Mouse (Mus musculus): ENCODE results near the gene Uckl1. TPM values are rescaled to one million over a fixed set of nuclear protein-coding genes. Genes with fewer than 3 reads are reported as not detected.
A peak's percentile ranks its signal among the peaks of the same experiment; 100 is the strongest.

Uckl1 gene
- polyA plus RNA-seq, 1 experiment from 2014 or later = 82.5 TPM

- no peaks in the 10 kb centered on the region for H3K9me3 ChIP-seq
- H3K4me1 ChIP-seq (replicated peaks) = peaks cover 50% of the 10 kb centered on the region
- H3K27ac ChIP-seq = no peak overlapping the region
- peak overlapping the region; percentile 75 for H3K4me2 ChIP-seq (replicated peaks)
- peak overlapping the region; percentile 54 for H3K4me3 ChIP-seq (replicated peaks)
- ATAC-seq = no peak
- peaks cover 16% of the 10 kb centered on the region for H3K36me3 ChIP-seq
- no peaks in the 10 kb centered on the region for H3K27me3 ChIP-seq
- 69% methylated on average over 7 of the region's 7 CpGs for WGBS
- H3K9ac ChIP-seq (replicated peaks) = 0 out of 2 replicates have a peak overlapping the region, but pooled peaks have one; percentile 25
These were observed 12.8 kb upstream of the Uckl1 start for GRCm38 (mm10) chr2:181597378-181598061.

DNA sequence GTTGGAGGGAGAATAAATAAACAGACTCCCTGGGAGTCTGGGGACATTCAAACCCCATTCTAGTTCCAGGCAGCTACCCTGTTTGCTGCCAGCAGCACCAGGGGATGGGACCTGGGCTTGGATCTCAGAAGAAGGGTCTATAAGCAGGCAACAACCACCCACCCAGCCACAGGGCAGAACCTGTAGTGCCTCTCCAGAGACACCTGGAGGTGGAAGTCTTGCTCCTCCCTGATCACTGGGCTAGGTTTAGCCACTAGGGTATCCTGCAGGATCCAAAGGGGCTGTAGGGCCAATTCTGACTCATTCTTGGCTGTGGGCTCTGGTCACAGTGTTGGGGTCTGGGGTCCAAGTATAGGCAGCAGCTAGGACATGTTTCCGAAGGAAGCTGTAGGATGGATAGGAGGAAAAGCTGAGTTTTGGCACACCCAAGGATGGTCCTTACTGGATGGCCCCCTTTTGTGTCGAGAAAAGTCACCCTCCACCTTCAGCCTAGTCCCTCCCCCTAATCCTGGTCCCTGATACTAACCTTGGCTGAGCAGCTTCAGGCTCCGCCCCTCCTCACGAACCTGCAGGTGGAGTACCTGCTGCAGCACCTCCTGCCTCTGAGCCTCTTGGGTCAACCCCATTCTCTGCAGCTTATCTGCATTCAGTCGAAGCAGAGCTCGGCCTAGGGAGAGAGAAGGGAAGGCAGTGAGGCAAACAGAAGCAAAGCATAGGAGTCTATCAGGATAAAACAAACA is 11.7 kb upstream of the Uckl1 start:
- no peak overlapping the region for H3K9ac ChIP-seq (replicated peaks)
- 62% methylated on average over 6 of the region's 6 CpGs for WGBS
- ATAC-seq = no peak

DNA sequence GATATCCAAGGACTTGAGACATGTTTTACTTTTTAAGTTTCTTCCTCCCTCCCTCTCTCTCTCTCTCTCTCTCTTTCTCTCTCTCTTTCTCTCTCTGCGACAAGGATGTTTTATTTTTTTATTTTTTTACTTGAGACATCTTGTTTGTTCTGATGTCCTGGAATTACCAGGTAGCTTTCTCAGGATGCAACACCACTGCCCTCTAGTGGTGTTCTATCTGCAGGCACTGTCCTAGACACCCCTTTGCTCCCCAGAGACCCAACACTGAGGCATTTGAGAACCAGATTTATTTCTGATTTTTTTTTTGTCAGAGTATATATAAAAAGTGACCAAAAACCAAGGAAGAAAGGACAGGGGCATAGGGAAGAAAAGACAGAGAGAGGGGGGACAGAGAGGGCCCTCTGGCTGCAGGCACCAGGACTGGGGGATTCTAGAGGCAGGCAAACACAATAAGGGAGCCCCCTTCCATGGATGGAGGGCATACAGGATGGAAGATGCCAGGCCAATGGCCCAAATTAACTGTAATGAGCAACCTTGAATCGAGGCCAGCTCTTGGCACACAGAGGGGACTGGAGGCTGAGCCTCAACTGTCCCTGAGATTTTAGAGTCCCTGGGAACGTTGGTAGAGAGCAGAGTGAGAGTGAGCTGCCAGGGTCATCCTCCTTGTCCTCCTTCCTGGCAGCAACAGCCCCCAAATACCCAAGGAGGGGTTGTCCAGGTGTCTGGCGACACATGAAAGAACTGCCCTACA is 10.4 kb upstream of the Uckl1 start:
- WGBS = 79% methylated on average over 4 of the region's 4 CpGs
- H3K4me3 ChIP-seq (replicated peaks) = no peak overlapping the region
- H3K27ac ChIP-seq = no peak overlapping the region
- H3K9me3 ChIP-seq = no peaks in the 10 kb centered on the region
- peaks cover 51% of the 10 kb centered on the region for H3K4me1 ChIP-seq (replicated peaks)
- H3K27me3 ChIP-seq = no peaks in the 10 kb centered on the region
- no peak for ATAC-seq
- H3K4me2 ChIP-seq (replicated peaks) = no peak overlapping the region
- H3K9ac ChIP-seq (replicated peaks) = no peak overlapping the region
- peaks cover 23% of the 10 kb centered on the region for H3K36me3 ChIP-seq

More for the DNA sequence above, 11.7 kb upstream of the Uckl1 start:
- no peaks in the 10 kb centered on the region for H3K27me3 ChIP-seq
- peaks cover 16% of the 10 kb centered on the region for H3K36me3 ChIP-seq
- no peak overlapping the region for H3K4me3 ChIP-seq (replicated peaks)
- H3K27ac ChIP-seq = no peak overlapping the region
- H3K9me3 ChIP-seq = no peaks in the 10 kb centered on the region
- peaks cover 45% of the 10 kb centered on the region for H3K4me1 ChIP-seq (replicated peaks)
- no peak overlapping the region for H3K4me2 ChIP-seq (replicated peaks)

- H3K4me1 ChIP-seq (replicated peaks) = peaks cover 47% of the 10 kb centered on the region
- H3K9ac ChIP-seq (replicated peaks) = no peak overlapping the region
- ATAC-seq = no peak
- H3K4me3 ChIP-seq (replicated peaks) = no peak overlapping the region
- H3K4me2 ChIP-seq (replicated peaks) = no peak overlapping the region
- peaks cover 35% of the 10 kb centered on the region for H3K36me3 ChIP-seq
- H3K27me3 ChIP-seq = no peaks in the 10 kb centered on the region
- H3K9me3 ChIP-seq = no peaks in the 10 kb centered on the region
- no peak overlapping the region for H3K27ac ChIP-seq
These were observed 9.2 kb upstream of the Uckl1 start for GRCm38 (mm10) chr2:181593937-181594336.

GRCm38 (mm10) chr2:181593042-181593421 is 8.3 kb upstream of the Uckl1 start:
- no peaks in the 10 kb centered on the region for H3K27me3 ChIP-seq
- peak; percentile 25 for ATAC-seq
- H3K36me3 ChIP-seq = peaks cover 44% of the 10 kb centered on the region
- peak overlapping the region; percentile 98 for H3K4me3 ChIP-seq (replicated peaks)
- H3K27ac ChIP-seq = peak overlapping the region; percentile 89
- peak overlapping the region; percentile 89 for H3K4me2 ChIP-seq (replicated peaks)
- no peaks in the 10 kb centered on the region for H3K9me3 ChIP-seq
- peak overlapping the region; percentile 95 for H3K9ac ChIP-seq (replicated peaks)
- H3K4me1 ChIP-seq (replicated peaks) = peaks cover 42% of the 10 kb centered on the region
- WGBS = 12% methylated on average over 6 of the region's 6 CpGs

DNA sequence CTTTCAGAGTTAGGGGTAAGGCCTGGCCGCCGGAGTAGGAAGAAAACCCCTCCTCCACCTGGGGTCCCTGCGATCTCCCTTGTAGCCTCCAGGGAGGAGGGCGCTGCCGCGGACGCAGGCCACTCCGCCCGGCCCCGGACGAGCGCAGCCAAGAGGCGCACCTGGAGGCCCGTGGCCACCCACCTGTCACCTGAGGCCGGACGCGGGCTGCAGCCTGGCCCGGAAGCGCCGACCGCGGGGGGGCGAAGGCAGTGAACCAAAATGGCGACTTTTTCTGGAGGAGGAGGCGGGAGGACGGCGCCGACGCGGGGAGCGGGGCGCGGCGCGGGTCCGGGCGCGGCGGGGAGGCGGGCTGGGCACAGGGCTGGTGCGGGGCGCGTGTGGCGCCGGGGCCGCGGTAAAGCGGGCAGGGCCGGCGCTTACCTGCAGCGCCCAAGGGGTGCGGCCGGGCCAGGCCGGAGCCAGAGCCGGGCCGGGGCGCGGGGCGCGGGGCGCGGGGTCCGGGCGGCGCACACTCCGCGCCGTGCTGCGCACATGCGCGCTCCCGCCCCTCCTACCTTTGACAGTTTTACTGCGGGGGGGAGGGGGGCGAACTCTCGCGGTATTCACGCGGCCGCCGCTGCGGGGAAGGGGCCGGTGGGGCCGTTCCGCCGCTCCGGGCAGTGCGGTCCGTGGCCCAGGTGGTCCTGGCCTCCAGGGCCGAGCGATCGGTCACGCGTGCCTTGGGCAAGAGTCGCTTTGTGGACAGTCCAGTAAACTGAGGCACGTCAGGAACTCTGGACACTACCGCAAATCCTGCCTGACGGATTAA is 7.7 kb upstream of the Uckl1 start, which contains the start of gene Zfp512b:
Gene Zfp512b (minus strand): TSS at position 573 of the 811 bp plus-strand sequence.
- H3K27ac ChIP-seq = peak within 1 kb of the TSS; percentile 89
- no peaks in the 10 kb centered on the region for H3K9me3 ChIP-seq
- H3K36me3 ChIP-seq = peaks cover 50% of the 10 kb centered on the region
- no peaks in the 10 kb centered on the region for H3K27me3 ChIP-seq
- ATAC-seq = peak; percentile 87
- WGBS = under 1% methylated on average over 74 of the region's 97 CpGs
- peaks cover 37% of the 10 kb centered on the region for H3K4me1 ChIP-seq (replicated peaks)
- peak within 1 kb of the TSS; percentile 98 for H3K4me3 ChIP-seq (replicated peaks)
- H3K9ac ChIP-seq (replicated peaks) = peak within 1 kb of the TSS; percentile 95
- peak within 1 kb of the TSS; percentile 89 for H3K4me2 ChIP-seq (replicated peaks)

DNA sequence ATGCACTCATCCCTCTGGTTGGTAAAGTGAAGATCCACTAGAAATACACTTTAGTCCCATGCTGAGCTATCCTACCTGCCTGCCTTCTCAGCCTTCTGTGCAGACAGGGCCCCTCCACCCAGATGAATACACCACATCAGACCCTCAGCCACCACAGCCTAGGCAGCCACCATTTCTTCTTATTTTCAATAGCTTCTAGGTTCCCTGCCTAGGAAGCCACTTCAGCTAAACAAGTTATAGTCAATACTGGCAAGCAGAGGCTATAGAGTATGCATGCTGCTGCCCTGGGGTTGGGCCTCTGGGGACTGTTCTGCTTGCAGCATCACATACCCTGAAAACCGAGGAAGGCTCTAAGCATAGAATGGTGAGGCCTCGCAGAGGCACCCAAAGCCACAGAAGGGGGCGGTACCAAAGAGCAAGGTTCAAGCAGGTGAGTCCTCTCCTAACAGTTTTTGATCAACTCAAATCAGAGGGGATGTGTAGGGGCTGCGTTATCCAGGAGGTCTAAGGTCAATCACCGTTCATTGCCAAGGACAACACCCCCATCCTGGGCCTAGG is 6.9 kb upstream of the Uckl1 start, which contains the start of gene Prpf6:
Gene Prpf6 (plus strand): TSS at position 341 of the 558 bp plus-strand sequence.
- peak within 1 kb of the TSS; percentile 98 for H3K4me3 ChIP-seq (replicated peaks)
- no peak; the same call in 1 of the 2 replicates for ATAC-seq
- H3K36me3 ChIP-seq = peaks cover 56% of the 10 kb centered on the region
- H3K4me1 ChIP-seq (replicated peaks) = peaks cover 32% of the 10 kb centered on the region
- H3K27ac ChIP-seq = peak within 1 kb of the TSS; percentile 89
- no peaks in the 10 kb centered on the region for H3K9me3 ChIP-seq
- H3K9ac ChIP-seq (replicated peaks) = peak within 1 kb of the TSS; percentile 95
- H3K27me3 ChIP-seq = no peaks in the 10 kb centered on the region
- 11% methylated on average over 5 of the region's 5 CpGs for WGBS
- H3K4me2 ChIP-seq (replicated peaks) = peak within 1 kb of the TSS; percentile 89

DNA sequence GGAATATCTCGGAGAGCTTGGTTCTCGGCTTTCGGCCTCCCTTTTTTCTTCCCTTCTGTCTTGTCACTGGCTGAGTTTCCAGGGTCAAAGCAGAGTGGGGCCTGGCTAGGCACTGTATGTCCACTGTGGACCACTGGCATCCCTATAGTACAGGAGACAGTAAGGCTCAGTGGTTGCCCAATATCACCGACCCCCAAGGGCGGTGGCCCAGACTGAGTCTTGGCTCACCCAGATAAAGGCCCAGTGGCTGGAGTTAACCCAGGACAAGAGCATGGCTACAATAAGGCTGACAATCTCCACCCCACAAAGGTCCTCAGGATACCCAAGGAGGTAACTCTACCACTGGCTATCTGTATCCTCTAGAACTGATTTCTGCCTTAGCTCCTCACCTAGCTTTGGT is 5.8 kb upstream of the Uckl1 start:
- peaks cover 32% of the 10 kb centered on the region for H3K4me1 ChIP-seq (replicated peaks)
- WGBS = 95% methylated on average over 5 of the region's 5 CpGs
- H3K27ac ChIP-seq = no peak overlapping the region
- no peak for ATAC-seq
- no peaks in the 10 kb centered on the region for H3K27me3 ChIP-seq
- H3K4me3 ChIP-seq (replicated peaks) = peak overlapping the region; percentile 98; the same call in 1 of the 2 replicates
- H3K36me3 ChIP-seq = peaks cover 56% of the 10 kb centered on the region
- H3K9ac ChIP-seq (replicated peaks) = peak overlapping the region; percentile 95; the same call in 1 of the 2 replicates
- peak overlapping the region; percentile 89; the same call in 1 of the 2 replicates for H3K4me2 ChIP-seq (replicated peaks)
- no peaks in the 10 kb centered on the region for H3K9me3 ChIP-seq

GRCm38 (mm10) chr2:181589732-181590105 is 5.0 kb upstream of the Uckl1 start:
- Histone ChIP-seq H3K4me2 (replicated peaks) (no peak overlapping the region), H3K9ac (replicated peaks) (no peak overlapping the region), H3K27ac (no peak overlapping the region), H3K4me3 (replicated peaks) (no peak overlapping the region), H3K36me3 (peaks cover 61% of the 10 kb centered on the region), H3K27me3 (no peaks in the 10 kb centered on the region), H3K4me1 (replicated peaks) (peaks cover 32% of the 10 kb centered on the region), H3K9me3 (no peaks in the 10 kb centered on the region)
- 94% methylated on average over 9 of the region's 9 CpGs for WGBS
- ATAC-seq = no peak

GRCm38 (mm10) chr2:181589011-181589731 is 4.5 kb upstream of the Uckl1 start:
- 94% methylated on average over 10 of the region's 10 CpGs for WGBS
- H3K4me3 ChIP-seq (replicated peaks) = no peak overlapping the region
- no peaks in the 10 kb centered on the region for H3K27me3 ChIP-seq
- no peak overlapping the region for H3K27ac ChIP-seq
- H3K9me3 ChIP-seq = no peaks in the 10 kb centered on the region
- peaks cover 66% of the 10 kb centered on the region for H3K36me3 ChIP-seq
- H3K4me2 ChIP-seq (replicated peaks) = no peak overlapping the region
- peaks cover 32% of the 10 kb centered on the region for H3K4me1 ChIP-seq (replicated peaks)
- no peak for ATAC-seq
- no peak overlapping the region for H3K9ac ChIP-seq (replicated peaks)

Data from midbrain, embryonic 13.5 days (tissue).